ENCODE assay signal across 21 mouse cellular contexts in genomic region chr12:56951749-56952657, GRCm38 (mm10).
DNase-seq lines count a peak whose midpoint lies in the region; ATAC-seq and TF ChIP-seq lines count a peak whose summit lies in the region.
"Had no signal": no experiment of that assay in that cellular context is flagged by ENCODE, and none has a peak within 500 bp of the region (broad histone marks: within the 10 kb centered on the region; RNA-seq: fewer than 3 reads in every experiment).

No protein-coding gene starts in this region.

- no peak overlapping the region for H3K9ac ChIP-seq in liver, postnatal 0 days (replicated peaks)
- H3K9ac ChIP-seq in liver, embryonic 12.5 days, result no peak overlapping the region
- H3K9ac ChIP-seq: forebrain, embryonic 12.5 days; heart, embryonic 12.5 days; hindbrain, embryonic 12.5 days; lung, embryonic 15.5 days had no signal

- no peaks in the 10 kb centered on the region for H3K9me3 ChIP-seq in liver, postnatal 0 days (ENCODE audit: low read length)
- H3K9me3 ChIP-seq in liver, embryonic 12.5 days (replicated peaks), result no peaks in the 10 kb centered on the region
- H3K9me3 ChIP-seq: forebrain, embryonic 12.5 days; heart, embryonic 12.5 days; hindbrain, embryonic 12.5 days; lung, embryonic 15.5 days had no signal

- no peak overlapping the region for H3K4me3 ChIP-seq in liver, postnatal 0 days (ENCODE audit: low read depth, low read length)
- no peak overlapping the region for H3K4me3 ChIP-seq in liver, embryonic 12.5 days
- H3K4me3 ChIP-seq: forebrain, embryonic 12.5 days; heart, embryonic 12.5 days; hindbrain, embryonic 12.5 days; lung, embryonic 15.5 days had no signal

- 57% methylated on average over 11 of the region's 11 CpGs for WGBS in liver, postnatal 0 days (ENCODE audit: insufficient replicate concordance)
- 72% methylated on average over 11 of the region's 11 CpGs for WGBS in liver, embryonic 12.5 days (ENCODE audit: insufficient replicate concordance)

- intact Hi-C loops in left cerebral cortex, postnatal 36 days (cut with DNase I), result no loop called here

- DNase-seq in embryo, embryonic 10 days (ENCODE audit: low spot score), result peak; percentile 19
- DNase-seq in embryo, embryonic 9.5 days (ENCODE audit: extremely low spot score), result no peak
- no peak for DNase-seq in liver, postnatal 0 days
- DNase-seq in kidney, postnatal 36 days, result peak; percentile 25 to 60
- DNase-seq in left cerebral cortex, postnatal 36 days (ENCODE audit: low spot score in 2 of 2), result no peak
- no peak for DNase-seq in layer of hippocampus, adult 8-10 months (ENCODE audit: low spot score in 2 of 2)
- DNase-seq in spleen, postnatal 10 days (ENCODE audit: low spot score in 2 of 2), result no peak
- DNase-seq: adrenal gland, postnatal 14 days; cerebellum, adult 9-11 months; heart, postnatal 14 days; layer of hippocampus, adult 9-11 months; right cerebral cortex, adult 18-20 months; thymus, postnatal 36 days had no signal

- no peaks in the 10 kb centered on the region for H3K4me1 ChIP-seq in liver, postnatal 0 days (ENCODE audit: insufficient read depth)
- H3K4me1 ChIP-seq in liver, embryonic 12.5 days, result no peaks in the 10 kb centered on the region
- H3K4me1 ChIP-seq: forebrain, embryonic 12.5 days; heart, embryonic 12.5 days; hindbrain, embryonic 12.5 days; lung, embryonic 15.5 days had no signal

- no peak overlapping the region for H3K27ac ChIP-seq in liver, postnatal 0 days (ENCODE audit: low read depth)
- no peak overlapping the region for H3K27ac ChIP-seq in liver, embryonic 12.5 days
- H3K27ac ChIP-seq: forebrain, embryonic 12.5 days; hindbrain, embryonic 12.5 days; lung, embryonic 15.5 days; macrophage had no signal

- ATAC-seq in liver, postnatal 0 days, result peak; percentile 41; the same call in 1 of the 2 replicates
- no peak for ATAC-seq in liver, embryonic 12.5 days

- TF ChIP-seq EP300 in liver, postnatal 0 days (IDR thresholded peaks at IDR 0.05; ENCODE audit: low read depth), result no peak

- H3K4me2 ChIP-seq in liver, postnatal 0 days (ENCODE audit: low read depth, low read length), result peak overlapping the region; percentile 36; the same call in 1 of the 2 replicates
- no peak overlapping the region for H3K4me2 ChIP-seq in liver, embryonic 12.5 days
- H3K4me2 ChIP-seq: forebrain, embryonic 12.5 days; heart, embryonic 12.5 days; hindbrain, embryonic 12.5 days; liver, embryonic 11.5 days; lung, embryonic 15.5 days; midbrain, embryonic 11.5 days had no signal

- H3K27me3 ChIP-seq in liver, postnatal 0 days (ENCODE audit: insufficient read depth, low read length), result no peaks in the 10 kb centered on the region
- H3K27me3 ChIP-seq in liver, embryonic 12.5 days (replicated peaks), result no peaks in the 10 kb centered on the region
- H3K27me3 ChIP-seq: forebrain, embryonic 12.5 days; hindbrain, embryonic 12.5 days; lung, embryonic 15.5 days had no signal

- H3K36me3 ChIP-seq in liver, postnatal 0 days (replicated peaks; ENCODE audit: insufficient read depth, low read length), result no peaks in the 10 kb centered on the region
- no peaks in the 10 kb centered on the region for H3K36me3 ChIP-seq in liver, embryonic 12.5 days
- H3K36me3 ChIP-seq: forebrain, embryonic 12.5 days; heart, embryonic 12.5 days; hindbrain, embryonic 12.5 days; lung, embryonic 15.5 days had no signal

- no peak for TF ChIP-seq CTCF in liver, postnatal 0 days (IDR thresholded peaks at IDR 0.05; ENCODE audit: low read depth)

Comparison
In these comparisons a context has a peak if more than half of its experiments do, and no peak if none do; other contexts are left out.
1. DNase-seq: peak in embryo, embryonic 10 days (single experiment) and kidney, postnatal 36 days (2 of 2); none in embryo, embryonic 9.5 days (single experiment), liver, postnatal 0 days (single experiment), left cerebral cortex, postnatal 36 days (0 of 2), layer of hippocampus, adult 8-10 months (0 of 2) and spleen, postnatal 10 days (0 of 2).